Mouse (Mus musculus): ENCODE results near the gene Pold3. TPM values are rescaled to one million over a fixed set of nuclear protein-coding genes. Genes with fewer than 3 reads are reported as not detected.

Pold3 gene
- polyA plus RNA-seq, 1 experiment from 2014 or later, result 46.1 TPM

GRCm38 (mm10) chr7:100086891-100087290, 34.5 kb downstream of the Pold3 start:
- Histone ChIP-seq H3K27me3 (replicated peaks; ENCODE audit: control insufficient read depth, insufficient read depth, low read length) (no peaks in the 10 kb centered on the region), H3K36me3 (ENCODE audit: control insufficient read depth, insufficient read depth, low read length) (peaks cover 91% of the 10 kb centered on the region), H3K4me2 (ENCODE audit: low read depth, low read length) (no peak overlapping the region), H3K4me3 (ENCODE audit: low read depth, low read length) (no peak overlapping the region), H3K27ac (replicated peaks; ENCODE audit: low read depth, low read length) (no peak overlapping the region), H3K9ac (ENCODE audit: low read depth, low read length) (no peak overlapping the region), H3K4me1 (ENCODE audit: control insufficient read depth, insufficient read depth, low read length) (no peaks in the 10 kb centered on the region), H3K9me3 (ENCODE audit: control insufficient read depth, low read length) (peaks cover 4% of the 10 kb centered on the region; the same call in 1 of the 2 replicates)
- ATAC-seq (ENCODE audit: low read depth) (no peak), DNase-seq (ENCODE audit: low spot score) (no peak)
- 92% methylated on average over 5 of the region's 5 CpGs for WGBS

- peaks cover 87% of the 10 kb centered on the region for H3K36me3 ChIP-seq (ENCODE audit: control insufficient read depth, insufficient read depth, low read length)
- H3K27me3 ChIP-seq (replicated peaks; ENCODE audit: control insufficient read depth, insufficient read depth, low read length), result no peaks in the 10 kb centered on the region
- 90% methylated on average over 8 of the region's 8 CpGs for WGBS
- H3K4me2 ChIP-seq (ENCODE audit: low read depth, low read length), result no peak overlapping the region
- no peak overlapping the region for H3K9ac ChIP-seq (ENCODE audit: low read depth, low read length)
- peaks cover 4% of the 10 kb centered on the region; the same call in 1 of the 2 replicates for H3K9me3 ChIP-seq (ENCODE audit: control insufficient read depth, low read length)
- H3K4me3 ChIP-seq (ENCODE audit: low read depth, low read length), result no peak overlapping the region
- no peak overlapping the region for H3K27ac ChIP-seq (replicated peaks; ENCODE audit: low read depth, low read length)
- DNase-seq (ENCODE audit: low spot score) (no peak), ATAC-seq (ENCODE audit: low read depth) (no peak)
- H3K4me1 ChIP-seq (ENCODE audit: control insufficient read depth, insufficient read depth, low read length), result no peaks in the 10 kb centered on the region
Observed at GRCm38 (mm10) chr7:100086159-100086755, 35.1 kb downstream of the Pold3 start.

- Histone ChIP-seq H3K9ac (ENCODE audit: low read depth, low read length) (no peak overlapping the region), H3K4me2 (ENCODE audit: low read depth, low read length) (no peak overlapping the region), H3K27me3 (replicated peaks; ENCODE audit: control insufficient read depth, insufficient read depth, low read length) (no peaks in the 10 kb centered on the region), H3K4me1 (ENCODE audit: control insufficient read depth, insufficient read depth, low read length) (no peaks in the 10 kb centered on the region), H3K9me3 (ENCODE audit: control insufficient read depth, low read length) (no peaks in the 10 kb centered on the region), H3K4me3 (ENCODE audit: low read depth, low read length) (no peak overlapping the region), H3K27ac (replicated peaks; ENCODE audit: low read depth, low read length) (no peak overlapping the region), H3K36me3 (ENCODE audit: control insufficient read depth, insufficient read depth, low read length) (peaks cover 69% of the 10 kb centered on the region)
- no peak for ATAC-seq (ENCODE audit: low read depth)
- no peak for DNase-seq (ENCODE audit: low spot score)
- 85% methylated on average over 6 of the region's 6 CpGs for WGBS
Observed at GRCm38 (mm10) chr7:100083812-100084211, 37.6 kb downstream of the Pold3 start.

GRCm38 (mm10) chr7:100082836-100083235, 38.5 kb downstream of the Pold3 start:
- DNase-seq (ENCODE audit: low spot score) (no peak), ATAC-seq (ENCODE audit: low read depth) (no peak)
- Histone ChIP-seq H3K9ac (ENCODE audit: low read depth, low read length) (no peak overlapping the region), H3K36me3 (ENCODE audit: control insufficient read depth, insufficient read depth, low read length) (peaks cover 63% of the 10 kb centered on the region), H3K27me3 (replicated peaks; ENCODE audit: control insufficient read depth, insufficient read depth, low read length) (no peaks in the 10 kb centered on the region), H3K9me3 (ENCODE audit: control insufficient read depth, low read length) (no peaks in the 10 kb centered on the region), H3K27ac (replicated peaks; ENCODE audit: low read depth, low read length) (no peak overlapping the region), H3K4me3 (ENCODE audit: low read depth, low read length) (no peak overlapping the region), H3K4me2 (ENCODE audit: low read depth, low read length) (no peak overlapping the region), H3K4me1 (ENCODE audit: control insufficient read depth, insufficient read depth, low read length) (no peaks in the 10 kb centered on the region)
- WGBS, result 92% methylated on average over 6 of the region's 6 CpGs

GRCm38 (mm10) chr7:100080087-100080781, 41.1 kb downstream of the Pold3 start:
- H3K4me1 ChIP-seq (ENCODE audit: control insufficient read depth, insufficient read depth, low read length), result no peaks in the 10 kb centered on the region
- no peaks in the 10 kb centered on the region for H3K27me3 ChIP-seq (replicated peaks; ENCODE audit: control insufficient read depth, insufficient read depth, low read length)
- no peaks in the 10 kb centered on the region for H3K9me3 ChIP-seq (ENCODE audit: control insufficient read depth, low read length)
- H3K9ac ChIP-seq (ENCODE audit: low read depth, low read length), result no peak overlapping the region
- ATAC-seq (ENCODE audit: low read depth), result no peak
- no peak overlapping the region; the same call in 1 of the 2 replicates for H3K27ac ChIP-seq (replicated peaks; ENCODE audit: low read depth, low read length)
- 71% methylated on average over 12 of the region's 12 CpGs for WGBS
- H3K4me3 ChIP-seq (ENCODE audit: low read depth, low read length), result no peak overlapping the region
- DNase-seq (ENCODE audit: low spot score), result no peak
- H3K36me3 ChIP-seq (ENCODE audit: control insufficient read depth, insufficient read depth, low read length), result peaks cover 38% of the 10 kb centered on the region
- no peak overlapping the region for H3K4me2 ChIP-seq (ENCODE audit: low read depth, low read length)

- no peak for DNase-seq (ENCODE audit: low spot score)
- 0 out of 2 replicates have a peak, but pooled peaks cover 3% of the 10 kb centered on the region for H3K9me3 ChIP-seq (ENCODE audit: control insufficient read depth, low read length)
- no peak overlapping the region for H3K4me2 ChIP-seq (ENCODE audit: low read depth, low read length)
- WGBS, result 94% methylated on average over 4 of the region's 4 CpGs
- peaks cover 8% of the 10 kb centered on the region; the same call in 1 of the 2 replicates for H3K36me3 ChIP-seq (ENCODE audit: control insufficient read depth, insufficient read depth, low read length)
- H3K4me3 ChIP-seq (ENCODE audit: low read depth, low read length), result no peak overlapping the region
- H3K9ac ChIP-seq (ENCODE audit: low read depth, low read length), result no peak overlapping the region
- no peak overlapping the region for H3K27ac ChIP-seq (replicated peaks; ENCODE audit: low read depth, low read length)
- no peak for ATAC-seq (ENCODE audit: low read depth)
- no peaks in the 10 kb centered on the region for H3K4me1 ChIP-seq (ENCODE audit: control insufficient read depth, insufficient read depth, low read length)
- no peaks in the 10 kb centered on the region for H3K27me3 ChIP-seq (replicated peaks; ENCODE audit: control insufficient read depth, insufficient read depth, low read length)
Observed at GRCm38 (mm10) chr7:100077071-100077470, 44.3 kb downstream of the Pold3 start.

- no peak overlapping the region for H3K4me3 ChIP-seq (ENCODE audit: low read depth, low read length)
- WGBS, result 77% methylated on average over 5 of the region's 5 CpGs
- 0 out of 2 replicates have a peak, but pooled peaks cover 4% of the 10 kb centered on the region for H3K9me3 ChIP-seq (ENCODE audit: control insufficient read depth, low read length)
- ATAC-seq (ENCODE audit: low read depth) (no peak), DNase-seq (ENCODE audit: low spot score) (no peak)
- no peak overlapping the region for H3K9ac ChIP-seq (ENCODE audit: low read depth, low read length)
- no peak overlapping the region for H3K27ac ChIP-seq (replicated peaks; ENCODE audit: low read depth, low read length)
- H3K27me3 ChIP-seq (replicated peaks; ENCODE audit: control insufficient read depth, insufficient read depth, low read length), result no peaks in the 10 kb centered on the region
- H3K36me3 ChIP-seq (ENCODE audit: control insufficient read depth, insufficient read depth, low read length), result peaks cover 6% of the 10 kb centered on the region; the same call in 1 of the 2 replicates
- H3K4me1 ChIP-seq (ENCODE audit: control insufficient read depth, insufficient read depth, low read length), result no peaks in the 10 kb centered on the region
- no peak overlapping the region for H3K4me2 ChIP-seq (ENCODE audit: low read depth, low read length)
Observed at GRCm38 (mm10) chr7:100076296-100076695, 45.1 kb downstream of the Pold3 start.

- ATAC-seq (ENCODE audit: low read depth) (peak; percentile 71; the same call in 1 of the 2 replicates), DNase-seq (ENCODE audit: low spot score) (peak; percentile 68)
- Histone ChIP-seq H3K9ac (ENCODE audit: low read depth, low read length) (no peak overlapping the region), H3K9me3 (ENCODE audit: control insufficient read depth, low read length) (0 out of 2 replicates have a peak, but pooled peaks cover 4% of the 10 kb centered on the region), H3K4me3 (ENCODE audit: low read depth, low read length) (no peak overlapping the region), H3K27me3 (replicated peaks; ENCODE audit: control insufficient read depth, insufficient read depth, low read length) (no peaks in the 10 kb centered on the region), H3K4me1 (ENCODE audit: control insufficient read depth, insufficient read depth, low read length) (no peaks in the 10 kb centered on the region), H3K27ac (replicated peaks; ENCODE audit: low read depth, low read length) (no peak overlapping the region), H3K4me2 (ENCODE audit: low read depth, low read length) (no peak overlapping the region), H3K36me3 (ENCODE audit: control insufficient read depth, insufficient read depth, low read length) (peaks cover 1% of the 10 kb centered on the region; the same call in 1 of the 2 replicates)
- 65% methylated on average over 2 of the region's 2 CpGs for WGBS
Observed at GRCm38 (mm10) chr7:100073959-100074358, 47.4 kb downstream of the Pold3 start.
